Mouse (Mus musculus): ENCODE measurements around the gene Atp6v1d. TPM values are rescaled to one million over a fixed set of nuclear protein-coding genes. Genes with fewer than 3 reads are reported as not detected.

Gene Atp6v1d
- polyA plus RNA-seq, 1 experiment: 2.2 TPM

- Histone ChIP-seq H3K4me3 (ENCODE audit: low read depth, low read length) (no peak overlapping the region), H3K27me3 (ENCODE audit: control insufficient read depth, insufficient read depth, low read length) (no peaks in the 10 kb centered on the region), H3K27ac (ENCODE audit: insufficient read depth, low read depth, low read length) (no peak overlapping the region), H3K36me3 (ENCODE audit: control insufficient read depth, insufficient read depth, low read length) (peaks cover 7% of the 10 kb centered on the region), H3K4me1 (ENCODE audit: control insufficient read depth, insufficient read depth, insufficient read length, low read length) (no peaks in the 10 kb centered on the region)
- TF ChIP-seq POLR2A (IDR thresholded peaks at IDR 0.05; ENCODE audit: low read depth, low read length): no peak
- no peak for TF ChIP-seq CTCF (IDR thresholded peaks at IDR 0.05; ENCODE audit: extremely low read depth, insufficient read length, insufficient replicate concordance, low read depth, low read length)
- 87% methylated on average over 5 of the region's 5 CpGs for WGBS
Measured at GRCm38 (mm10) chr12:78901467-78901866, 40.0 kb upstream of the Atp6v1d start.

- Histone ChIP-seq H3K36me3 (ENCODE audit: control insufficient read depth, insufficient read depth, low read length) (peaks cover 19% of the 10 kb centered on the region), H3K4me1 (ENCODE audit: control insufficient read depth, insufficient read depth, insufficient read length, low read length) (no peaks in the 10 kb centered on the region), H3K27ac (ENCODE audit: insufficient read depth, low read depth, low read length) (no peak overlapping the region), H3K27me3 (ENCODE audit: control insufficient read depth, insufficient read depth, low read length) (no peaks in the 10 kb centered on the region), H3K4me3 (ENCODE audit: low read depth, low read length) (no peak overlapping the region)
- 89% methylated on average over 1 of the region's 1 CpGs for WGBS
- TF ChIP-seq CTCF (IDR thresholded peaks at IDR 0.05; ENCODE audit: extremely low read depth, insufficient read length, insufficient replicate concordance, low read depth, low read length): no peak
- TF ChIP-seq POLR2A (IDR thresholded peaks at IDR 0.05; ENCODE audit: low read depth, low read length): no peak
Measured at GRCm38 (mm10) chr12:78897861-78898260, 36.4 kb upstream of the Atp6v1d start.

GRCm38 (mm10) chr12:78891149-78891548, 29.7 kb upstream of the Atp6v1d start:
- no peak overlapping the region for H3K4me3 ChIP-seq (ENCODE audit: low read depth, low read length)
- peak overlapping the region; percentile 91 for H3K27ac ChIP-seq (ENCODE audit: insufficient read depth, low read depth, low read length)
- 89% methylated on average over 2 of the region's 2 CpGs for WGBS
- peaks cover 3% of the 10 kb centered on the region; the same call in 1 of the 2 replicates for H3K4me1 ChIP-seq (ENCODE audit: control insufficient read depth, insufficient read depth, insufficient read length, low read length)
- TF ChIP-seq CTCF (IDR thresholded peaks at IDR 0.05; ENCODE audit: extremely low read depth, insufficient read length, insufficient replicate concordance, low read depth, low read length) (no peak), POLR2A (IDR thresholded peaks at IDR 0.05; ENCODE audit: low read depth, low read length) (no peak)
- peaks cover 25% of the 10 kb centered on the region for H3K36me3 ChIP-seq (ENCODE audit: control insufficient read depth, insufficient read depth, low read length)
- no peaks in the 10 kb centered on the region for H3K27me3 ChIP-seq (ENCODE audit: control insufficient read depth, insufficient read depth, low read length)

GRCm38 (mm10) chr12:78890062-78890461, 28.6 kb upstream of the Atp6v1d start:
- H3K27me3 ChIP-seq (ENCODE audit: control insufficient read depth, insufficient read depth, low read length): no peaks in the 10 kb centered on the region
- TF ChIP-seq POLR2A (IDR thresholded peaks at IDR 0.05; ENCODE audit: low read depth, low read length) (no peak), CTCF (IDR thresholded peaks at IDR 0.05; ENCODE audit: extremely low read depth, insufficient read length, insufficient replicate concordance, low read depth, low read length) (no peak)
- WGBS: 17% methylated on average over 1 of the region's 1 CpGs
- peaks cover 3% of the 10 kb centered on the region; the same call in 1 of the 2 replicates for H3K4me1 ChIP-seq (ENCODE audit: control insufficient read depth, insufficient read depth, insufficient read length, low read length)
- peak overlapping the region; percentile 91 for H3K27ac ChIP-seq (ENCODE audit: insufficient read depth, low read depth, low read length)
- H3K4me3 ChIP-seq (ENCODE audit: low read depth, low read length): no peak overlapping the region
- peaks cover 29% of the 10 kb centered on the region for H3K36me3 ChIP-seq (ENCODE audit: control insufficient read depth, insufficient read depth, low read length)

- no peaks in the 10 kb centered on the region for H3K27me3 ChIP-seq (ENCODE audit: control insufficient read depth, insufficient read depth, low read length)
- WGBS: 95% methylated on average over 3 of the region's 3 CpGs
- H3K36me3 ChIP-seq (ENCODE audit: control insufficient read depth, insufficient read depth, low read length): peaks cover 37% of the 10 kb centered on the region
- no peak overlapping the region for H3K27ac ChIP-seq (ENCODE audit: insufficient read depth, low read depth, low read length)
- no peak for TF ChIP-seq POLR2A (IDR thresholded peaks at IDR 0.05; ENCODE audit: low read depth, low read length)
- no peak for TF ChIP-seq CTCF (IDR thresholded peaks at IDR 0.05; ENCODE audit: extremely low read depth, insufficient read length, insufficient replicate concordance, low read depth, low read length)
- no peak overlapping the region for H3K4me3 ChIP-seq (ENCODE audit: low read depth, low read length)
- H3K4me1 ChIP-seq (ENCODE audit: control insufficient read depth, insufficient read depth, insufficient read length, low read length): no peaks in the 10 kb centered on the region
Measured at GRCm38 (mm10) chr12:78874581-78874980, 13.1 kb upstream of the Atp6v1d start.

GRCm38 (mm10) chr12:78868115-78868514, 6.7 kb upstream of the Atp6v1d start:
- Histone ChIP-seq H3K27me3 (ENCODE audit: control insufficient read depth, insufficient read depth, low read length) (no peaks in the 10 kb centered on the region), H3K27ac (ENCODE audit: insufficient read depth, low read depth, low read length) (no peak overlapping the region), H3K4me1 (ENCODE audit: control insufficient read depth, insufficient read depth, insufficient read length, low read length) (no peaks in the 10 kb centered on the region; the same call in 1 of the 2 replicates), H3K36me3 (ENCODE audit: control insufficient read depth, insufficient read depth, low read length) (peaks cover 13% of the 10 kb centered on the region), H3K4me3 (ENCODE audit: low read depth, low read length) (no peak overlapping the region)
- TF ChIP-seq CTCF (IDR thresholded peaks at IDR 0.05; ENCODE audit: extremely low read depth, insufficient read length, insufficient replicate concordance, low read depth, low read length): no peak
- TF ChIP-seq POLR2A (IDR thresholded peaks at IDR 0.05; ENCODE audit: low read depth, low read length): no peak
- WGBS: 75% methylated on average over 1 of the region's 1 CpGs

- Histone ChIP-seq H3K27me3 (ENCODE audit: control insufficient read depth, insufficient read depth, low read length) (no peaks in the 10 kb centered on the region), H3K4me3 (ENCODE audit: low read depth, low read length) (no peak overlapping the region), H3K36me3 (ENCODE audit: control insufficient read depth, insufficient read depth, low read length) (peaks cover 9% of the 10 kb centered on the region), H3K27ac (ENCODE audit: insufficient read depth, low read depth, low read length) (no peak overlapping the region), H3K4me1 (ENCODE audit: control insufficient read depth, insufficient read depth, insufficient read length, low read length) (no peaks in the 10 kb centered on the region; the same call in 1 of the 2 replicates)
- 98% methylated on average over 1 of the region's 1 CpGs for WGBS
- TF ChIP-seq CTCF (IDR thresholded peaks at IDR 0.05; ENCODE audit: extremely low read depth, insufficient read length, insufficient replicate concordance, low read depth, low read length) (no peak), POLR2A (IDR thresholded peaks at IDR 0.05; ENCODE audit: low read depth, low read length) (no peak)
Measured at GRCm38 (mm10) chr12:78865434-78865833, 4.0 kb upstream of the Atp6v1d start.
